Mouse (Mus musculus): ENCODE measurements around the gene Fam205a3.

Gene Fam205a3

GRCm38 (mm10) chr4:42318034-42318433 is at the start of gene Fam205a3:
TSS of gene Fam205a3 (plus strand) at chr4:42318334.
- no CpG with 5 or more reads among the region's 1 CpGs for WGBS

GRCm38 (mm10) chr4:42293967-42294366 is 24.2 kb upstream of the Fam205a3 start, which contains the start of gene Gm21953:
TSS of gene Gm21953 (plus strand) at chr4:42294267.
- no CpG with 5 or more reads among the region's 18 CpGs for WGBS

Measured in cerebral cortex, adult 2 months (tissue).